Mouse (Mus musculus) embryonic fibroblast, embryonic 13.5 days (primary cell): ENCODE measurements at regions not wholly inside any gene's neighbourhood (a gene's known extent, or its start where the extent isn't known, plus 50 kb on each side); places are given as distances from the start of the nearest gene placed in this dataset.

ENCODE experiments used
- H3K27ac ChIP-seq: 2 replicates; pipeline ENCODE4 v1.5.1; 2012; ENCODE audit warnings: low read length, control low read depth, inconsistent platforms; ENCODE audit not compliant: insufficient read depth
- H3K4me1 ChIP-seq: 2 replicates; pipeline ENCODE4 v1.6.1; 2011; ENCODE audit warnings: low read length; ENCODE audit not compliant: control insufficient read depth, insufficient read depth
- H3K4me3 ChIP-seq: 2 replicates; pipeline ENCODE4 v1.5.1; 2011; ENCODE audit warnings: mild to moderate bottlenecking, control low read depth, low read length; ENCODE audit not compliant: insufficient read depth
- CTCF ChIP-seq: IDR thresholded peaks from 2 replicates; pipeline ENCODE4 v1.5.1; 2011; ENCODE audit warnings: mild to moderate bottlenecking, control low read depth, low read length, moderate library complexity, borderline replicate concordance; ENCODE audit not compliant: insufficient read depth
- POLR2A ChIP-seq: IDR thresholded peaks from 2 replicates; pipeline ENCODE4 v1.6.1; 2011; ENCODE audit warnings: low read depth, mild to moderate bottlenecking, control low read depth, low read length, moderate library complexity

DNA sequence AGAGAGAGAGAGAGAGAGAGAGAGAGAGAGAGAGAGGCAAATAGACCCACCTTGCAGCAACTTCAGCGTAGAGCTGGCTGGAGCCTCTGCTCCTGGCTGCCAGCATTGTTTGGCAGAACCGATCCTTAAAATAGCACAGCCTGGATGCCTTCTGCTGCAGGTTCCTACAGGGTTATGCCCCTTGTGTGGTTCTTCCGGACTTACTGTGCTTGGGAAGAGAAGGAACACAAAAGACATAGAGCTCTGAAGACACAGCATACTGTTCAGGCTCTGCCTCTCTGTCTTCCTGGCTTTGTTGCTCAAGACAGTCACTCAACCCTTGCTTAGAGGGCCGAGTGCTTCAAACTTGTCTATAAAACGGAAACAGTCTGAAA is 86.2 kb upstream of the Slc25a26 start:
- H3K4me1 ChIP-seq = no peaks in the 10 kb centered on the region
- H3K27ac ChIP-seq = no peak overlapping the region
- H3K4me3 ChIP-seq = no peak overlapping the region
- TF ChIP-seq POLR2A (no peak), CTCF (no peak)

DNA sequence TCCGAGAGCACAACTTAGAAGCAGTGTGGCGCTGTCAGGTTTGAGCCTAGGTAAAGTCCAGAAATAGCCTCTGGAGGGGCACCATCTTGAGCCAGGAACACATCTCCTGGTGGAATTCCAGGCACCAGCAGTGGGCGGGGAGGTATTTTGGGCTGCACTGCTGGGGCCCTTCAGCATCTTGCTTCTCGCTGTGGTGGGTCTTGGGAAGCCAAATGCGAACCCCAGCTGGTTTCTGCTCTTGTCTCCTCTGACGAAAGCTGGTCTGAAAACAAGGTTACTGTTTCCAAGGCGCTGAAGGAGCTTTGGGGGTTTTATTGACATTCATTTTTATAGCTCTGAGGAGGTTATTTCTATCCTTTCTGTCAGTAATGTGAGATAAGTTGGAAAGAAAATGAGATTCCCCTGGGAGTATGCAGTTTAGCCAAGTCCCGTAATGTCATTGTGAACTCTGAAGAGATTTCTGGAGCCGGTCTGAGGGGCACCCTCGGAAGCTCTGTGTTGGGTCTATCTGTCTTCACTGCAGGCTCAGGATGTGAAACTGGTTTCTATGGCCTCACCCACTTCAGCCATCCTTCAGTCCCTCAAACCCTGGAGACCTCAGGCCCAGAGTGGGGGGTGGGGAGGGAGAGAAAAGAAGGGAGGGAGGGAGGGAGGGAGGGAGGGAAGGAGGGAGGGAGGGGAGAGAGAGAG is 86.7 kb upstream of the Slc25a26 start:
- Histone ChIP-seq H3K27ac (no peak overlapping the region), H3K4me1 (no peaks in the 10 kb centered on the region), H3K4me3 (no peak overlapping the region)
- no peak for TF ChIP-seq CTCF
- no peak for TF ChIP-seq POLR2A

DNA sequence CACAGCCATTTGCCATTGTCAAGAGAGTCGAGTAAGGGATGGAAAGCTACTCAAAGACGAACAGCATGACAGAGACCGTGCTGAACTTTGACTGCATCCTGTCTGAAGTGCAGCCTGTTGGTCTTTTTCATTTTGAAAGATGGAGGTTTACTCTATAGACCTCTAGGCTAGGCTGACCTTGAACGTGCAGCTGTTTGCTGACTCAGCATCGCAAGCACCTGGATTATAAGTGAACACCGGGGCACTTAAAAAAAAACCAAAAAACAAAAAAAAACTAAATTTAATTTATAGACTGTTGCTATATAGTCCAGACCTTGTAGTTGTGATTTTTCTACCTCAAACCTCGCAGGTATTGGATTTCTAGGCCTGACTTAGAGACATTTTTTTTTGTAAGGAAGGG is 87.8 kb upstream of the Slc25a26 start:
- Histone ChIP-seq H3K4me1 (no peaks in the 10 kb centered on the region), H3K4me3 (no peak overlapping the region), H3K27ac (no peak overlapping the region)
- TF ChIP-seq POLR2A = no peak
- no peak for TF ChIP-seq CTCF

DNA sequence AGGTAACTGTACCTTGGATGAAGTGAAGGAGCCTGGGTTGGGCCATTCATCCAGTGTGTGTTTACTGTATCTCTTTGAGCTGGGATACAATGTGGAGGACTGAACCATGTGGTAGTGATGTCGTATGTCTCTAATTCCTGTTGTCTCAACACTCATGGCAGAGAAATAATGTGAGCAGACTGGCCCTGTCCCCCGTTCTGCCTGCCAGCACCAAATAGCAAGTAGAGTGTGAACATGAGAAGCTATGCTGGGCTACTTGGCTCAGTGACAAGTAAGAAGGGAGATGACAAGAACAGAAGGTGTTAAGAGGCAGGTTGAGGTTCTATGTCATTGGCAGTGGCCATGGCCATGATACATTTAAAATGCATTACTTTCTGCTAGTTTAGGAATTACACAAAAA is 89.7 kb upstream of the Slc25a26 start:
- TF ChIP-seq POLR2A = no peak
- TF ChIP-seq CTCF = no peak
- Histone ChIP-seq H3K4me1 (peaks cover 3% of the 10 kb centered on the region; the same call in 1 of the 2 replicates), H3K4me3 (no peak overlapping the region)

DNA sequence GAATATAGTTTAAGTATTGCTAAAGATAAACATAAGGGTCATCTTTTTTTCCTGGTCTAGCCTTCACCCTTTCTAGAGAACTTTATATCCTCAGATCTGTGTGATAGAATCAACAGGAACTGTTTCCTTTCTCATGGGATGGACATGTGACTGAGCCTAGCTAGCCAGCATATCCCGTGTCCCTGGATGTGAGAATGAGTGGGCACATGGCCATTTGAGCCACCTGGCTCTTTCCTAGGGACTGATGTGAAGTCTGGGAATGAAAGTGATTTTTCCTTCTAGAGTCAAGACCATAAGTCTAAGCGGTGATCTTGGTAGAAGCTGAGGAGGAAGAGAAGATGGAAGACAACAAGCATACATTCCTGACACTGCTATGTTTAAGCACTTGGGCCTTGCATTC is 91.1 kb upstream of the Slc25a26 start:
- peaks cover 6% of the 10 kb centered on the region; the same call in 1 of the 2 replicates for H3K4me1 ChIP-seq
- H3K27ac ChIP-seq = no peak overlapping the region
- TF ChIP-seq POLR2A = no peak
- TF ChIP-seq CTCF = no peak
- no peak overlapping the region for H3K4me3 ChIP-seq

More for the DNA sequence above, 89.7 kb upstream of the Slc25a26 start:
- H3K27ac ChIP-seq = no peak overlapping the region

DNA sequence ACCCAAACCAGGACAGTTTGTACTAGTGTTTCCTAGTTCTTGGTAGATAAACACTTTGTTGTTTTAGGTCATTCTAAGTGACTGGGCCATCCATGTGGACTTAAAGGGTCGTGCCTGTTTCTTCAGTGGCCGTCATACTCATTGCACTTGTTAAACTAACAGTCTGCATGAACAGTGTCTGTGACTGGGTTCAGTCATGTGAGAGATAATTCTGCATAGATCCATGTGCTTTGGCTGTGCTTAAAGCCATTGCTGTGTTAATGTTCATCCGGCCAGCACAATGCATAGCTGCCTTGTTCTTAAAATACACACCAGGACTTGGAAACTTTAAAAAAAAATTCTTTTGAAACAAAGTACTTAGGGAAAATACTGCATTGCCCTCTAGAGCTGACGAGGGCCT is 92.4 kb upstream of the Slc25a26 start:
- TF ChIP-seq POLR2A (no peak), CTCF (no peak)
- Histone ChIP-seq H3K4me3 (no peak overlapping the region), H3K27ac (no peak overlapping the region), H3K4me1 (peaks cover 6% of the 10 kb centered on the region; the same call in 1 of the 2 replicates)

DNA sequence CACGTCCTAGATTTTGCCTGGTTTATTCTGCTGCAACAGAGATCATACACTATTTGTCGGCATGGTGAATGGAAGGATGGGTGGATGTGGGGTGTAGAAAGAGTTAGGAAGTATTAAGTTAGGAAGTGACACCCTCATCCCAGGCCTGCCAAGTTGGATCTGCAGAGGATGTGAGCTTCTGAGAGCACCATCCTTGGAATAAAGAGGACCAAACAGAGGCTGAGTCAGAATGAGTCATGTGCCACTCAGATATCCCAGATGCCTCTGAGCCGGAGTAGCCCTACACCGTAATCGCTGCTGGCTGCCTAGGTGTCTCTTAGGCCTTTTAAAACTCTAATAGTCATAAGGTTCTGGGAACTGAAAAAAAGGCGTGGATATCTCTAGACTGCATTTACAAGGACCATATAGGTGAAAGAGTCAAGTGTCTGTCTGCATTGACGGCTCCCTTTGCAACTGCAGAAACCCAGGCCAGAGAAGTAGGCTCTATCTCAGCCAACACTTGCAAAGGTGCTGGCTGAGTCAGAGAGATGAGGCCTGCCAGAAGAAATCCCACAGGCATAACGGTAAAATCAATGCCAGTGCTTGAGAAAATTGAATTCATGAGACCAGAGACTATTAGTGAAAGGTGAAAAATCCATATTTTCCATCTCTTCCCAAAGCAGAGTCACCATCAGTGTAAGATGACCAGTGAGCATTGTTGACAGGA is 94.6 kb upstream of the Slc25a26 start:
- no peak for TF ChIP-seq POLR2A
- Histone ChIP-seq H3K4me3 (no peak overlapping the region), H3K4me1 (peaks cover 11% of the 10 kb centered on the region; the same call in 1 of the 2 replicates), H3K27ac (peak overlapping the region; percentile 31; the same call in 1 of the 2 replicates)

DNA sequence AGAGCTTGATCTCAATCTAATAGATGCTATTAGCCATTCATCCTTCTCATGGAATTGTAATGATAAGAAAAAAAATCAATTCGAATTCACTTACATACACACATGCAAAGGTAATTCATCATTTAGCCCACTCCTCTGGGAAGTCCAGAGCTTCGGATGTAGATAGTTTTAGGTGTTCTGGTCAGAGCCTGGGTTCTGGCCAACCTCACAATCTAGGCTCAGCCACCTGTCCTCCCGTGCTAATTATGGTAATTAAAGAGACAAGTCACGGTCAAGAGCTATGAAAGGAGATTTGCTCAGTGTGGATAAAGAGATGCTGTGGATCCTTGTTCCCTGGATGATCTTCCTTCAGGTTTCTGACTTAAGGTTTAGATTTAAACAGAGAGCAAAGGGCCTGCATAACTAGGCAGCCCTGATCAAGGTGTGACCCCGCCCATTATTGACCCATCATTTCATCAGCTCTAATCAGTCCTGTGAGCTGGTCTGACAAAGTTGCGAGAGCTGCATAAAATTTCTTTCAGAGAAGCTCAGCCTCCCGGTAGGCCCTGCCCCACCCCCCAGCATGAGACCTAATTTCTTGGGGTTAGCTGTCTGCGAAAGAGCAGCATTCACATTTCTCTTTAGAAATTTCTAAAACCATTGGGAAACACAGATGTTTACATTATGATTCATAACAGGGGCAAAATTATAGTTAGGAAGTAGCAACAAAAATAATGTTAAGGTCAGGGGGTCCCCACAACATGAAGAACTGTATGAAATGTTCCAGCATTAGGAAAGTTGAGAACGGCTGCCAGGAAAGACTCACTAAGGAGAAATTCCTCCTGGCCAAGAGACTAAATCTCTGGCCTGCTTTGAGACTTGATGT is 98.3 kb upstream of the Slc25a26 start:
- no peak for TF ChIP-seq CTCF
- no peak for TF ChIP-seq POLR2A
- Histone ChIP-seq H3K27ac (peak overlapping the region; percentile 48; the same call in 1 of the 2 replicates), H3K4me3 (no peak overlapping the region), H3K4me1 (peaks cover 11% of the 10 kb centered on the region; the same call in 1 of the 2 replicates)

DNA sequence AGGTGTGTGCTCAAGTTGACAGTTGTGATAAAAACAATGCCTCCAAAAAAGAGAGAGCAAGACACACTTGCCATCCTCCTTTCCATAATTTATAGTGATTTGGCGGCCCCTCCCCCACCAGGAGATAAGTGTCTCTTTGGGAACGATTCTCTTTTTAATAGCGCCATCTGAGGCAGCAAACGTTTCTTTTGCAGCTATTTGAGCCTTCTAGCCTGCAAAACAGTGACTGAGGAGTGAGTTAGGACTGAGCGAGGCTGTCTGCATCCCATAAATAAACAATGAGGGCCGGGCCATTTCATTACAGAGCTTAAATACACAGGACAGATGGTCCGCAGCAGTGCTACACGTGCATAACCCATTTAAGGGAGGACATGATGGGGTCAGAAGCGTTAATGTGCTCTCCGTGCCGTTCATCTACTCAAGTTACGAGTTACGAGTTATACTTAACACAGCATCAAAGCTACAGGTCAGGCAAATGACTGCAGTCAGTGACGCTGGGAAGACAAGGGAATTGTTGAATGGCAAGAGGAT is 99.0 kb upstream of the Slc25a26 start:
- Histone ChIP-seq H3K4me1 (peaks cover 9% of the 10 kb centered on the region; the same call in 1 of the 2 replicates), H3K27ac (no peak overlapping the region), H3K4me3 (no peak overlapping the region)
- no peak for TF ChIP-seq CTCF
- no peak for TF ChIP-seq POLR2A
